Mouse (Mus musculus) hindbrain, embryonic 16.5 days (tissue): ENCODE data around the gene Gm7954. TPM values are rescaled to one million over a fixed set of nuclear protein-coding genes. Genes with fewer than 3 reads are reported as not detected.
"Not testable (repeated sequence)": the region's sequence is repeated elsewhere in the genome, so short reads cannot be mapped to it uniquely, and the experiment has no call there.

Experiments used
- ATAC-seq: fragments of 200-750 bp; cut with Nextera tagmentation; 2 replicates; pipeline ENCODE4 v1.8.0; 2017; ENCODE audit warnings: moderate TSS enrichment, moderate library complexity
- H3K27ac ChIP-seq: fragments of 300-500 bp; sonication (generic); 2 replicates; pipeline ENCODE4 v1.5.1; 2014; ENCODE audit warnings: low read depth, mild to moderate bottlenecking, control low read depth, low read length, moderate library complexity
- H3K27me3 ChIP-seq: fragments of 300-500 bp; sonication (generic); replicated peaks from 2 replicates; pipeline ENCODE4 v1.6.1; 2014; ENCODE audit warnings: low read length; ENCODE audit not compliant: control insufficient read depth, insufficient read depth
- H3K36me3 ChIP-seq: fragments of 300-500 bp; sonication (generic); 2 replicates; pipeline ENCODE4 v1.6.1; 2014; ENCODE audit warnings: mild to moderate bottlenecking, low read length, moderate library complexity, mixed read lengths; ENCODE audit not compliant: control insufficient read depth, insufficient read depth
- H3K4me1 ChIP-seq: fragments of 300-500 bp; sonication (generic); 2 replicates; pipeline ENCODE4 v1.6.1; 2014; ENCODE audit warnings: low read depth, low read length; ENCODE audit not compliant: control insufficient read depth, insufficient read depth
- H3K4me2 ChIP-seq: fragments of 300-500 bp; sonication (generic); 2 replicates; pipeline ENCODE4 v1.6.1; 2014; ENCODE audit warnings: mild to moderate bottlenecking, low read length, control low read depth, moderate library complexity
- H3K4me3 ChIP-seq: fragments of 300-500 bp; sonication (generic); 2 replicates; pipeline ENCODE4 v1.5.1; 2014; ENCODE audit warnings: mild to moderate bottlenecking, low read length, control low read depth, moderate library complexity
- H3K9ac ChIP-seq: fragments of 300-500 bp; sonication (generic); 2 replicates; pipeline ENCODE4 v1.6.1; 2014; ENCODE audit warnings: low read depth, mild to moderate bottlenecking, control low read depth, low read length, moderate library complexity
- H3K9me3 ChIP-seq: fragments of 300-500 bp; sonication (generic); 2 replicates; pipeline ENCODE4 v1.6.1; 2014; ENCODE audit warnings: mild to moderate bottlenecking, low read length, moderate library complexity; ENCODE audit not compliant: control insufficient read depth
- WGBS: fragments of 180-500 bp; shearing (Covaris S2); extraction: QIAGEN DNeasy Blood & Tissue Kit; methylation state at CpG from one replicate; pipeline ENCODE4 v1.1.7; 2014; 5-methylcytosine and 5-hydroxymethylcytosine counted together
- polyA plus RNA-seq: library from polyadenylated mRNA; unstranded; fragments of >200 nt; fragmentation: Nextera tagmentation; extraction: Ambion mirVana; gene quantifications from 2 replicates; pipeline ENCODE4 v1.2.1, GENCODE M21; 2015

Gm7954 gene
- not detected in 2 replicates for polyA plus RNA-seq

GRCm38 (mm10) chr14:41453418-41453817 is at the start of gene Gm7954:
Gene Gm7954, minus strand, starts transcription at chr14:41453518.
- H3K27ac ChIP-seq, H3K9me3 ChIP-seq, H3K36me3 ChIP-seq, H3K27me3 ChIP-seq, H3K4me3 ChIP-seq, H3K4me2 ChIP-seq, H3K4me1 ChIP-seq, ATAC-seq, H3K9ac ChIP-seq: not testable (repeated sequence)
- WGBS: no CpG with 5 or more reads among the region's 2 CpGs

DNA sequence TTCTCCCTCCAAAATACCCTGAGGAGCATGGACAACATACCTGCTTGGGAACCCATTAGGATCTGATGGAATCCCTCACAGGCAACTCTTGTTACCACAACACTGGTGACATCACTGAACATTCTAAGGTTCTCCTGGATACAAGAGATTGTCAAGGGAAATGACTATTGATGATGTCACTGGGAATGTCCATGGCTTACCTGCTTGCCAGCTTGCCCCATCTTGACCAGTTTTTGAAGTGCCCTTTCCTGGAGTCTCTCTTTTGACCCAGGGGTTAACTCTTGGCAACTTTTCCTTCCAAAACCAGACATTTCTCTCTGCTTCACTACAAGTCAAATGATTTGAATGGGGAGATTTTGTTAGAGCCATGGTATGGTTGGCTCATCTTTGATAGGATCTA is 36.1 kb upstream of the Gm7954 start, which contains the start of gene Gm3486:
Gene Gm3486 (minus strand): TSS at position 101 of the 400 bp plus-strand sequence.
- not testable (repeated sequence) for H3K9me3 ChIP-seq, H3K27ac ChIP-seq, H3K27me3 ChIP-seq, H3K36me3 ChIP-seq, H3K4me1 ChIP-seq, H3K9ac ChIP-seq, H3K4me2 ChIP-seq, H3K4me3 ChIP-seq, ATAC-seq

DNA sequence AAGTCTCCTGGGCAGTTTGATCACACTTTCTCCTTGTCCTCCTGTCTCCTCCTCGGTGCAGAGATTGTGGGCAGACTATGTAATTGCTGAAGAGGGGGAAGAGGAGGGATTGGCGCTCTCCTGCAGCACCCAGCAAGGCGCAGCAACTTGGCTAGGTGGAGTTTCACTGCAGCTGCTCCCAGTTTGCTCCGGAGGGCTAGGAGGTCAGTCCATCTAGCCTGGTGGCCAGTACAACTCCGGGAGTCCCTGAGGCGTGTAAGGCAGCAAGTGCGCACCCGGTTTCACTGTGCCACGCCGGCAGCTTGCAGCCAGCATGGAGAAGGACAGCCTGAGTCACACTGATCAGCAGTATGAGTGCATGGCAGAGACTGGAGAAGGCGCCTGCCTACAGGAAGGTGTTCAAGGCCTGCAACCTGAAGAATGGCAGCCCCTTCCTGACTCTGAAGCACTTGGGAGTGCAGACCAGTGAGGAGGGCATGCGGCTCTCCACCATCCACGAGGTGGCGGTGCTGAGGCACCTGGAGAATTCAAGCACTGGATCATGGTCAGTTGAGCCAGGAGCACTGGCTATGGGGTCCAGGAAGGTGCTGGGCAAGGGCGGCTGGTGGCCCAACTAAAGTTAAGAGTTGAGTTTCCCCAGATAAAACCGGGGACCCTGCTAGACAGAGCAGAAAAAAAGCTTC is 27.8 kb downstream of the Gm7954 start:
- H3K27ac ChIP-seq, ATAC-seq, H3K36me3 ChIP-seq, H3K4me1 ChIP-seq, H3K9ac ChIP-seq, H3K4me3 ChIP-seq, H3K27me3 ChIP-seq, H3K9me3 ChIP-seq: not testable (repeated sequence)
- 12% methylated on average over 10 of the region's 16 CpGs for WGBS
- peak overlapping the region; percentile 42 for H3K4me2 ChIP-seq

- ATAC-seq, H3K9me3 ChIP-seq, H3K9ac ChIP-seq, H3K4me3 ChIP-seq, H3K4me1 ChIP-seq, H3K36me3 ChIP-seq, H3K27me3 ChIP-seq, H3K27ac ChIP-seq: not testable (repeated sequence)
- WGBS: 6% methylated on average over 11 of the region's 14 CpGs
- peak overlapping the region; percentile 42 for H3K4me2 ChIP-seq
Measured at GRCm38 (mm10) chr14:41424694-41425093, 28.6 kb downstream of the Gm7954 start.

DNA sequence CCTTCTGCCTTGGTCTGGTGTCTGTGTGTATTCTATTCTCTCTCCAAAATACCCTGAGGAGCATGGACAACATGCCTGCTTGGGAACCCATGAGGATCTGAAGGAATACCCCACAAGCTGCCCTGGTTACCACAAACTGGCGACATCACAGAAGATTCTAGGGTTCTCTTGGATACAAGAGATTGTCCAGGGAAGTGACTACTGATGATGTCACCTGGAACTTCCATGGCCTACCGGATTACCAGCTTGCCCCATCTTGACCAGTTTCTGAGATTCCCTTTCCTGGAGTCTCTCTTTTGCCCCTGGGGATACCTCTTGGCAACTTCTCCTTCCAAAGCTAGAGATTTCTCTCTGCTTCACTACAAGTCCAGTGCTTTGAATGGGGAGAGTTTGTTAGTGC is 45.1 kb downstream of the Gm7954 start, which contains the start of gene Gm6482:
Gene Gm6482 (minus strand): TSS at position 101 of the 400 bp plus-strand sequence.
- not testable (repeated sequence) for H3K9me3 ChIP-seq, ATAC-seq
- no CpG with 5 or more reads among the region's 2 CpGs for WGBS

More for the DNA sequence above, 45.1 kb downstream of the Gm7954 start, which contains the start of gene Gm6482:
- H3K9ac ChIP-seq, H3K4me3 ChIP-seq, H3K4me2 ChIP-seq, H3K27ac ChIP-seq, H3K27me3 ChIP-seq, H3K36me3 ChIP-seq, H3K4me1 ChIP-seq: not testable (repeated sequence)

Other genes starting within 250 kb of the Gm7954 start
- gene Gm2832, start 174.7 kb downstream of the Gm7954 start, polyA plus RNA-seq: 0.35 and 0.53 TPM in 2 replicates
- not detected in 2 replicates for gene Gm5798, start 104.9 kb downstream of the Gm7954 start, polyA plus RNA-seq
- gene Gm7945, start 67.1 kb downstream of the Gm7954 start, polyA plus RNA-seq: 0.14 TPM in 1 of 2 replicates, not detected in the other
- gene Gm6482, start 45.2 kb downstream of the Gm7954 start, polyA plus RNA-seq: not detected in 2 replicates
- gene Gm3486, start 36.0 kb upstream of the Gm7954 start, polyA plus RNA-seq: not detected in 2 replicates
- not detected in 2 replicates for gene Gm7970, start 102.1 kb upstream of the Gm7954 start, polyA plus RNA-seq
- gene 1700049E17Rik2, start 119.7 kb upstream of the Gm7954 start, polyA plus RNA-seq: not detected in 2 replicates
- gene Gm3072, start 171.1 kb upstream of the Gm7954 start, polyA plus RNA-seq: not detected in 2 replicates
- not detected in 2 replicates for gene Gm3676, start 193.0 kb upstream of the Gm7954 start, polyA plus RNA-seq
- gene Gm8068, start 248.4 kb upstream of the Gm7954 start, polyA plus RNA-seq: not detected in 2 replicates